Mouse (Mus musculus) myocyte (in vitro differentiated cells): ENCODE data around the gene Rpl36al. TPM values are rescaled to one million over a fixed set of nuclear protein-coding genes. Genes with fewer than 3 reads are reported as not detected.

Experiments used
- H3K27me3 ChIP-seq: one replicate; pipeline ENCODE4 v1.6.1; 2011; ENCODE audit not compliant: control insufficient read depth, insufficient read depth, insufficient read length
- H3K36me3 ChIP-seq: one replicate; pipeline ENCODE4 v1.6.1; 2011; ENCODE audit not compliant: control insufficient read depth, insufficient read depth
- H3K4me2 ChIP-seq: one replicate; pipeline ENCODE4 v1.6.1; 2011; ENCODE audit warnings: low read depth, control low read depth
- H3K4me3 ChIP-seq: one replicate; pipeline ENCODE4 v1.5.1; 2011; ENCODE audit warnings: mild to moderate bottlenecking, control low read depth, moderate library complexity
- H3K79me2 ChIP-seq: one replicate; pipeline ENCODE4 v1.6.1; 2011; ENCODE audit not compliant: control insufficient read depth, insufficient read depth
- H3ac ChIP-seq: one replicate; pipeline ENCODE4 v1.6.1; 2011; ENCODE audit not compliant: control insufficient read depth, insufficient read length
- CEBPB ChIP-seq: IDR thresholded peaks from 2 replicates; pipeline ENCODE4 v1.6.1; 2011; ENCODE audit warnings: mild to moderate bottlenecking, moderate library complexity; ENCODE audit not compliant: poor library complexity, insufficient read depth, severe bottlenecking
- E2F4 ChIP-seq: IDR thresholded peaks from one replicate; pipeline ENCODE4 v1.6.1; 2011; ENCODE audit warnings: mild to moderate bottlenecking, control low read depth, moderate library complexity; ENCODE audit not compliant: insufficient read depth
- MAX ChIP-seq: IDR thresholded peaks from one replicate; pipeline ENCODE4 v1.6.1; 2011; ENCODE audit warnings: low read depth, mild to moderate bottlenecking, control low read depth
- MYOD1 ChIP-seq, 3 experiments: IDR thresholded peaks; one replicate each; pipeline ENCODE4 v1.6.1; 2011; ENCODE audit warnings: control low read depth in 2 of 3, low read depth in 2 of 3, mild to moderate bottlenecking in 2 of 3, moderate library complexity in 1 of 3; ENCODE audit not compliant: insufficient read length in 2 of 3, control insufficient read depth in 1 of 3
- MYOG ChIP-seq, 3 experiments: IDR thresholded peaks; one replicate each; pipeline ENCODE4 v1.6.1; 2011; ENCODE audit warnings: control low read depth in 2 of 3, low read depth in 2 of 3, mild to moderate bottlenecking in 2 of 3; ENCODE audit not compliant: insufficient read length in 2 of 3, control insufficient read depth in 1 of 3, insufficient read depth in 1 of 3
- POLR2A ChIP-seq: IDR thresholded peaks from one replicate; pipeline ENCODE4 v1.6.1; 2011; ENCODE audit warnings: low read depth, mild to moderate bottlenecking, control low read depth, moderate library complexity; ENCODE audit not compliant: insufficient read length
- POLR2AphosphoS2 ChIP-seq: IDR thresholded peaks from one replicate; pipeline ENCODE4 v1.6.1; 2011; ENCODE audit warnings: low read depth, control low read depth; ENCODE audit not compliant: insufficient read length
- REST ChIP-seq: IDR thresholded peaks from one replicate; pipeline ENCODE4 v1.6.1; 2011; ENCODE audit warnings: mild to moderate bottlenecking, control low read depth, moderate library complexity; ENCODE audit not compliant: insufficient read depth, insufficient read length
- SRF ChIP-seq: IDR thresholded peaks from one replicate; pipeline ENCODE4 v1.6.1; 2011; ENCODE audit warnings: low read depth; ENCODE audit not compliant: control insufficient read depth, insufficient read length
- TCF12 ChIP-seq: IDR thresholded peaks from one replicate; pipeline ENCODE4 v1.6.1; 2011; ENCODE audit warnings: mild to moderate bottlenecking, control low read depth; ENCODE audit not compliant: poor library complexity, insufficient read depth, severe bottlenecking
- TCF3 ChIP-seq: IDR thresholded peaks from one replicate; pipeline ENCODE4 v1.6.1; 2011; ENCODE audit warnings: low read depth, control low read depth; ENCODE audit not compliant: insufficient read length
- USF1 ChIP-seq: IDR thresholded peaks from one replicate; pipeline ENCODE4 v1.6.1; 2011; ENCODE audit warnings: low read depth, mild to moderate bottlenecking, control low read depth, moderate library complexity
- polyA plus RNA-seq: library from polyadenylated mRNA; unstranded; fragments of >200 nt; fragmentation: generic; extraction: Trizol; gene quantifications from one replicate; pipeline ENCODE4 v1.2.1, GENCODE M21; 2012; ENCODE audit warnings: missing spikeins

The Rpl36al gene
- polyA plus RNA-seq, 1 experiment: 880 TPM

- Histone ChIP-seq H3K4me2 (no peak overlapping the region), H3K36me3 (no peaks in the 10 kb centered on the region), H3ac (no peak overlapping the region), H3K27me3 (no peaks in the 10 kb centered on the region), H3K4me3 (no peak overlapping the region), H3K79me2 (no peaks in the 10 kb centered on the region)
- no peak for TF ChIP-seq MYOD1 (IDR thresholded peaks at IDR 0.05; ENCODE audit: control insufficient read depth in 1 of 3, insufficient read length in 2 of 3, low read depth in 2 of 3)
- TF ChIP-seq MAX: no peak
- no peak for TF ChIP-seq TCF3
- no peak for TF ChIP-seq TCF12
- no peak for TF ChIP-seq CEBPB
- TF ChIP-seq POLR2AphosphoS2: no peak
- no peak for TF ChIP-seq MYOG (IDR thresholded peaks at IDR 0.05; ENCODE audit: control insufficient read depth in 1 of 3, insufficient read depth in 1 of 3, insufficient read length in 2 of 3, low read depth in 2 of 3)
- TF ChIP-seq E2F4: no peak
- TF ChIP-seq USF1: no peak
- no peak for TF ChIP-seq SRF
- no peak for TF ChIP-seq POLR2A
- no peak for TF ChIP-seq REST
Observed at GRCm38 (mm10) chr12:69210056-69210979, 26.4 kb upstream of the Rpl36al start.

GRCm38 (mm10) chr12:69208520-69208919 is 24.6 kb upstream of the Rpl36al start:
- Histone ChIP-seq H3K4me2 (no peak overlapping the region), H3K36me3 (no peaks in the 10 kb centered on the region), H3K79me2 (no peaks in the 10 kb centered on the region), H3K4me3 (no peak overlapping the region), H3K27me3 (no peaks in the 10 kb centered on the region), H3ac (no peak overlapping the region)
- TF ChIP-seq MAX (no peak), CEBPB (no peak), POLR2AphosphoS2 (no peak), MYOD1 (IDR thresholded peaks at IDR 0.05; ENCODE audit: control insufficient read depth in 1 of 3, insufficient read length in 2 of 3, low read depth in 2 of 3) (no peak), USF1 (no peak), SRF (no peak), MYOG (IDR thresholded peaks at IDR 0.05; ENCODE audit: control insufficient read depth in 1 of 3, insufficient read depth in 1 of 3, insufficient read length in 2 of 3, low read depth in 2 of 3) (no peak), REST (no peak)

- TF ChIP-seq SRF: no peak
- no peak for TF ChIP-seq CEBPB
- TF ChIP-seq POLR2AphosphoS2: no peak
- TF ChIP-seq MYOG (IDR thresholded peaks at IDR 0.05; ENCODE audit: control insufficient read depth in 1 of 3, insufficient read depth in 1 of 3, insufficient read length in 2 of 3, low read depth in 2 of 3): no peak
- TF ChIP-seq TCF3: no peak
- TF ChIP-seq MAX: no peak
- no peak for TF ChIP-seq E2F4
- no peak for TF ChIP-seq TCF12
- no peak for TF ChIP-seq REST
- TF ChIP-seq USF1: no peak
- TF ChIP-seq POLR2A: no peak
- TF ChIP-seq MYOD1 (IDR thresholded peaks at IDR 0.05; ENCODE audit: control insufficient read depth in 1 of 3, insufficient read length in 2 of 3, low read depth in 2 of 3): no peak
- no peak overlapping the region for H3K4me3 ChIP-seq
- H3K79me2 ChIP-seq: no peaks in the 10 kb centered on the region
Observed at GRCm38 (mm10) chr12:69207926-69208325, 24.0 kb upstream of the Rpl36al start.

GRCm38 (mm10) chr12:69207396-69207795 is 23.5 kb upstream of the Rpl36al start:
- Histone ChIP-seq H3K79me2 (no peaks in the 10 kb centered on the region), H3K27me3 (no peaks in the 10 kb centered on the region), H3K36me3 (no peaks in the 10 kb centered on the region), H3K4me3 (no peak overlapping the region), H3ac (no peak overlapping the region), H3K4me2 (no peak overlapping the region)
- no peak for TF ChIP-seq USF1
- no peak for TF ChIP-seq CEBPB
- TF ChIP-seq POLR2AphosphoS2: no peak
- TF ChIP-seq E2F4: no peak
- no peak for TF ChIP-seq REST
- no peak for TF ChIP-seq TCF3
- no peak for TF ChIP-seq MYOD1 (IDR thresholded peaks at IDR 0.05; ENCODE audit: control insufficient read depth in 1 of 3, insufficient read length in 2 of 3, low read depth in 2 of 3)
- TF ChIP-seq POLR2A: no peak
- TF ChIP-seq TCF12: no peak
- TF ChIP-seq SRF: no peak
- no peak for TF ChIP-seq MYOG (IDR thresholded peaks at IDR 0.05; ENCODE audit: control insufficient read depth in 1 of 3, insufficient read depth in 1 of 3, insufficient read length in 2 of 3, low read depth in 2 of 3)
- no peak for TF ChIP-seq MAX

More at GRCm38 (mm10) chr12:69207926-69208325, 24.0 kb upstream of the Rpl36al start:
- no peak overlapping the region for H3K4me2 ChIP-seq
- no peaks in the 10 kb centered on the region for H3K27me3 ChIP-seq
- no peaks in the 10 kb centered on the region for H3K36me3 ChIP-seq
- H3ac ChIP-seq: no peak overlapping the region
